Mouse (Mus musculus): Measurements from ENCODE around the gene Lamb3.

The Lamb3 gene

DNA sequence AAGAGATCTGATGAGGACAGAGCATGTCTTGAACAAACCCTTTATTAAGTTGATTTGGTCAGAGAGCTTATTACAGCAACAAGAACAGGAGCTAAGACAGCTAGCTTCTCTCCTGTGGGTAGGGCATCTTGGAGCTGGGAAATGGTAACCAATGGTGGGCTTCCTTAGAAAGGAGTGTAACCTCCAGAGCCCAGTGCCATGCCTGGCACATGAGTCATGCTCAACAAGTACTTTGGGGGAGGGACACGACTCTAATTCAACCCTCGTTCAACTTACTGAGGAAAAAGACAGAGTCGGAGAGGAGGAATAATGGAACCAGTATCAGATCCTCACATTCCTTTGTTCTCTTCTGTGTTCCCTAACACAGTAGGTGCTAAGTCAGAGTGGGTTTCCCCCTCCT lies 112.2 kb downstream of the Lamb3 start:
- no peak for DNase-seq

DNA sequence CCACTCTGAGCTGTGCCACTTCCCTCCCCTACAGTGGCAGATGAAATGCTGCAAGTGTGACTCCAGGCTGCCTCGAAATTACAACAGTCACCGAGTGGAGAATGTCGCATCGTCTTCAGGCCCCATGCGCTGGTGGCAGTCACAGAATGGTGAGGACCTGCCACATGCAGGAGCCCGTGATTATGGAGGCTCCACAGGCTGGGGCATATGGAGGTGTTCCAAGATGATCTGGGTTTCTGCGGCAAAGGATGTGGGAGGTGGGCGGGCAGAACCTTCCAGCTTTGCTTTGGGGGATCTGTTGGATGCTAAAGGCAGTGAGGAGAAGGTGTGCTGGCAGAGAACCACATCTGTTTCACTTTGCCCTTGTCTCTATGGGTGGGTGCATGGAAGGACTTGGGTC lies 112.9 kb downstream of the Lamb3 start:
- no peak for DNase-seq

DNA sequence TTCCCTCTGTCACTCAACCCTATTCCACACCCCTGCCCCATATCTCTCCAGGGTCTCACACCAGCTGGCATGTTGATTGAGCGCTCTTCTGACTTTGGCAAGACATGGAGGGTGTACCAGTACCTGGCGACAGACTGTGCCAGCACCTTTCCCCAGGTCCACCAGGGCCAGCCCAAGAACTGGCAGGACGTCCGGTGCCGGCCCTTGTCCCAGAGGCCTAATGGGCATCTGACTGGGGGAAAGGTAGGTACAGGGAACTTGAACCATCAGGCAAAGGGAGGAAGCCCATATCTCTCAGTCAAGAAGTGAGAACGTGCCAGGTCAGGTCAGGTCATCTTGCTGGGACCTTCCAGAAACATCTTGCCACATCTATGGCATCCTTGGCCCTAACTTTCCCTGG lies 116.2 kb downstream of the Lamb3 start:
- DNase-seq = no peak

DNA sequence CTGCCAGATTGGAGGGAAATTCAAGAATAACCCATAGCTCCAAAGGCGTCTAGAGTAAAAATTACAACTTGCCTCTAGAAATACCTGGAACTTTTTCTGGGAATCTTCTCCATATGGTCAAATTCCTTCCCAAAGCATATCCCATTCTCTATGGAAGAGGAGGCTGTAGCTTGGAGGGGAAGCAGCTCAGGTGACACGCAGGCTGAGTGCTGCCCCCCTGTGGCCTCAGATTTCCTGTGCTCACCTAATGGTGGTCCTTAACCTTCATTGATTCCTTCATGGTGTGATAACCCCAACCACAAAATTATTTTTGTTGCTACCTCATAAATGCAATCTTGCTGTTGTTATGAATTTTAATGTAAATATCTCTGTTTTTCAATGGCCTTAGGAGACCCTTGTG lies 116.7 kb downstream of the Lamb3 start:
- DNase-seq = peak in 1 of 2 experiments; percentile 47

DNA sequence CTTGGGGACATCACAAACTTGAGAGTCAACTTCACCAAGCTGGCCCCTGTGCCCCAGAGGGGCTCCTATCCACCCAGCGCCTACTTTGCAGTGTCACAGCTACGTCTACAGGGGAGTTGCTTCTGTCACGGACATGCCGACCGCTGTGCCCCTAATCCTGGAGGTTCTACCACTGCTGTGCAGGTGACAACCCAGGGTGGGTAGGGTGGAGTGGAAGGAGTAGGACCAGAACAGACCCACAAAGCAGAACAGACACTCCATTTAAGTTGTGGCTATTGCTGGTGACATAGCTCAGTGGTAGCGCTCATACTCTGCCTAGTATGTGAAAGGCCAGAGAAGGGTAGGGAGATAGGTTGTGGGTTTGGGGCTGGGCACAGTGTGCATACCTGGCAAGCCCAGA lies 118.4 kb downstream of the Lamb3 start:
- no peak for DNase-seq

DNA sequence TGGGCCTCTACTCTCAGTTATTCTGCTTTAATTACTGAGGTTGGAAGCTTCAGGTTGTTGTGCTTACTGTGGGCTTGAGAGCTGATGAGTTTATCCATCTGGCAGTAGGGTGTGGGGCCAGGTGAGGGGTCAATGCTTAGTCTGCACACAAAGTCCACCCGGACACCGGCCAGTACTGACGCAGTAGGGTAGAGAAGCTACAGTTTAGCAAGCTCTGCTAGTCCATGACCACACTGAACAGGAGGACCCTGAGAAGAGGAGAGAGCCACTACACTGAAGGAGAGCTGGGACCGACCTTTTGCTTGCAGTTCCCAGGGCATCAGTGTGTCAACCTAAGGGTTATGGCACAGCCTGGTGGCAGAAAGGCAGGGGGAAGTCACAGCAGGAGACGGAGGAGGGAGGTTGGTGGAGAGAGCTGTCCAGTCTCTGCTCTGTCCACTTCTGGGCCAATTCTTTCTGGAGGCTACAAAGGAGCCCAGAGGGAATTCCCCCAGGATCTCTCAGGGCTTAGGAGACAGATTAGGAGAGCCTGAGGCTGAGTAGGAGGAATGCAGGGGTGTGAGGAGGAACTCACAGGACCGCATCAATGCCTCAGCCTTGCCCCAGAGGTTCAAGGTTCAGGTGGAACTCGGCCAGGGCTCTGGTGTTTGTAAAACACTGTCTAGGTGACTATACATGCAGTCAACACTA lies 119.1 kb downstream of the Lamb3 start:
- peak in 1 of 2 experiments; percentile 26 for DNase-seq

DNA sequence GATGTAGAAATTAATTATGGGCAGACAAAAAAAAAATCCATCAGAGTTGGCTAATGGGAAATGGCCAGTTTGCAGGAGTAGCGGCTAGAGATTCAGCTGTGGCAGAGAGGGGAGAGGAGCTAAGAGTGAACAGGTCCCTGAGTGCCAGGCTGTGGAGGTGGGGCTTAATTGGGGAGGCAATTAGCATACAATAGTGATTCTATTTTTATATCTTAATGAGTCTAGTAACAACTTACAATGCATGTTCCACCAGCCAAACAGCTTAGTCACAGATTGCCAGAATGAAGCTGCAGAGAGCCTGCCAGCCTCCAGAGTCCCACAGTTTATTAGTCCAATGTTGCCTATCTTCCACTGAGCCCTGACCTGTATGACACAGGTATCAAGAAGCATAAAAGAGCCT lies 119.7 kb downstream of the Lamb3 start:
- DNase-seq = no peak

DNA sequence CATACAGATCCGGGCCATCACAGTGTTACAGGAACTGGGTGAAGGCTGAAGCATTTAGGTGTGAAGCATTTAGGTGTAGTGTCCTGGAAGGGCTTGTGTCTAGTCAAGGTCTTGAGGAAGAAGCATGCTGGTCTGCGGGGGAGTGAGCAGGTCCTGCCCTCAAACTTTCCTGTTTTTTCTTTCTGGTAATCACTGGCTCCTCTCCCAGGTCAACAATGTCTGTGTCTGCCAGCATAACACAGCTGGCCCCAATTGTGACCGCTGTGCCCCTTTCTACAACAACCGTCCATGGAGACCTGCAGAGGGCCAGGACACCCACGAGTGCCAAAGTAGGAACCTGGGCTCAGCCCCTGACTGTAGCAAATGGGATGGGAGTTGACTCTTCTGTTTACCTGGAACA lies 120.2 kb downstream of the Lamb3 start:
- no peak for DNase-seq

DNA sequence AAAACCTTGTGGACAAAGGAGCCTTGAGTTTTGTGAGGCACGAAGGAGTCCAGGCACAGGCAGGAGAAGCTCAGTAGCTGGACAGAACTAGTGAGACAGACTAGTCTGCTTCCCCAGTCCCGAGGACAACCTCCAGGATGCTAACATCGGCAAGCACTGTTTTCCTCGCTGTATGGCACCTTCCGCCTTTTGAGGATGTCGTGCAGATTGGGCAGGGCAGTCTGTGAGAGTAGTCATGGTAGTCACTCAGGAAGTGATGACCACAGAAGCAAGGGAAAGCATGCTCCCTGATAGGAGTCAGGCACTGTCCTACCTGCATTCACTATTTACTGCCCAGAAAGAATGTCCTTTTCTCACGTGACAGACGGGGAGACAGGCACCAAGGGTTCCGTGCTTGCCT lies 122.1 kb downstream of the Lamb3 start:
- no peak for DNase-seq

DNA sequence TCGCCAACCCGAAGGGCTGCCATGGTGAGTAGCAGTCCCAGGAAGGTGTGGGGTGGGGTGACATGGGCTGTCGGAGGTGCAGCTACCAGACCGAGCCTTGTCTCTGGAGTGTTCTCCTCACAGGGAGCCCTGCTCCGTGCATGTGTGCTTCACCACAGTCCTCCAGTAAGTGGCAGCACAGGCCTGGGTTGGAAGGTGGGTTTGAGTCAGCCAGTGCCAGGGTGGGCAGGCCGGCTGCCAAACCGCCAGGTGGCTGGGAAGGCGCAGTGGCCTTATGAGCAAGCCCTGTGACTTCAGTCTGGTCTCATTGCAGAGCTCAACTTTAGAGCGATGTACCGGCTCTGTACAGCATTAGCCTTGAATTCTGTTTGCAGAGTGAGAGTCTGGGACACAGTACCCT lies 122.7 kb downstream of the Lamb3 start:
- DNase-seq = peak; percentile 75 to 85

DNA sequence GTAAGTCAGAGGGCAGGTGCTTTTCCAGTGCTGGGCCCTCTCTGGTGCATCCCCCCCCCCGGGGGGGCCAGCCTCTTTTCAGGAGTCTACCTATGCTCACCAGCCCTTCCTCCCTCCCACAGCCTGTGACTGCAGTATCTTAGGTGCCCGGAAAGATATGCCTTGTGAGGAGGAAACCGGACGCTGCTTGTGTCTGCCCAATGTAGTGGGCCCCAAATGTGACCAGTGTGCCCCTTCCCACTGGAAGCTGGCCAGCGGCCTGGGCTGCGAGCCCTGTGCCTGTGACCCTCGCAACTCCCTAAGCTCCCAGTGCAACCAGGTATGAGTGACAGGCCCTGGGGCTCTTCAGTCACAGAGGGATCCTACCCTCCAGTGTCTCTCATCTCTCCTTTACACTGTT lies 123.1 kb downstream of the Lamb3 start:
- peak in 1 of 2 experiments; percentile 18 for DNase-seq

DNA sequence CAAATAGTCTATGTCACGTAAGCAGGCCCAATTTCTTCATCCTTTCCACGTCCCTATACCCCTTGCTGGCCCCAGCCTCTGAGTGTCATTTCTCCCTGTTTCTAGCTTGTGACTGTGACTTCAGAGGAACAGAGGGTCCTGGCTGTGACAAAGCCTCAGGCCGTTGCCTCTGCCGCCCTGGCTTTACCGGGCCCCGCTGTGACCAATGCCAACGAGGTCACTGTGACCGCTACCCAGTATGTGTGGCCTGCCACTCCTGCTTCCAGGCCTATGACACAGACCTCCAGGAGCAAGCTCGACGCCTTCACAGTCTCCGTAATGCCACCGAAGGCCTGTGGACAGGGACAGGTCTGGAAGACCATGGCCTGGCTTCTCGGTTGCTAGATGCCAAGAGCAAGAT lies 124.5 kb downstream of the Lamb3 start:
- peak in 1 of 2 experiments; percentile 17 for DNase-seq

DNA sequence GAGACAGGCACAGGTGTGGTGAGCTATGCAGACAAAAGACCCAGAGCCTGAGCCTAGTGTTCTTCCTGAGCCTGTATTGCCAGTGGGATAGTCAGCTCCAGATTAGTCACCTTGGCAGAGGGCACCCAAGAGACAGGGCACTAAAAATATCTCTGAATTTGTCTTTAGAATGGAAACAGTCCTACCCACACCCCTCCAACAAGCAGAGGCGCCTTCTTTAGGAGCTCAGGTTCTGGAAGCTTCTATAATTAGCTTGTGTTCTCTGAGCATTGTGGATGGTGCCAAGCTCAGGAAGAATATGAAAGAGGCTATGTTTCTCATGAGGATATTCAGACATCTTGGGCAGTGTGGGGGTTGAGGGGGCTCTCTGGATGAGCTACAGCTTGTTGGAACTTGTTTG lies 125.2 kb downstream of the Lamb3 start:
- DNase-seq = peak in 1 of 2 experiments; percentile 4

DNA sequence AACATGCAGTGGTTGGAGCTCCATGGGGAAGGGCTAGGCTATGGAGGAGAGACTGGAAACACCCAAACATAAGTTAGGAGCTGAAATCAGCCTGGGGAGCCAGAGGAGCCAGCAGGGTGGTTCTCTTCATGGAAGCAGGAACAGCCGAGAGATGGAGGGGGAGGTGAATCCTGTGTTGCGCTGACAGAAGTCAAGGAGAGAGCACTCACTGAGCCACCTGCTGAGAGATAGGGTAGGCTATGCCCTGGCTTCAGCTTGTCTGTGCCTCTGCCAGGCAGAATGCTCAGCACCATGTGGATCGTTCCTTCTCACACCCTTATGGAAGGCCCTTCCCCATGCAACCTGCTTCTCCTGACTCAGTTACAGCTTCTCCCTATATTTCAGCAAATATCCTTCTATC lies 126.3 kb downstream of the Lamb3 start:
- DNase-seq = no peak

DNA sequence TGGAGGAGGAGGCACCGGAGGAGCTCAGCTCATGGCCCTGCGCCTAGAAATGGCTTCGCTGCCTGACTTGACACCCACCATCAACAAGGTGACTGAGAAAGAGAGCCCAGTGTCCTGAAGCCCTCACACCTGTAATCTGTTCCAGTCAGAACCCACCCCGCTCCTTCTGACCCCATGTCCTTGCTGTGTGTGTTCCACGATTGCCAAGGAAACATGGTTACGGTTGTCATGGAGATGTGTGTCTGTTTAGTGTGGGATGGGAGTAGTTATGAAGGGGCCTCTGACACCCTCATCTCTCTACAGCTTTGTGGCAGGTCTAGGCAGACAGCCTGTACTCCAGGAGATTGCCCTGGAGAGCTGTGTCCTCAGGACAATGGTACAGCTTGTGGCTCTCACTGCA lies 127.0 kb downstream of the Lamb3 start:
- no peak for DNase-seq

DNA sequence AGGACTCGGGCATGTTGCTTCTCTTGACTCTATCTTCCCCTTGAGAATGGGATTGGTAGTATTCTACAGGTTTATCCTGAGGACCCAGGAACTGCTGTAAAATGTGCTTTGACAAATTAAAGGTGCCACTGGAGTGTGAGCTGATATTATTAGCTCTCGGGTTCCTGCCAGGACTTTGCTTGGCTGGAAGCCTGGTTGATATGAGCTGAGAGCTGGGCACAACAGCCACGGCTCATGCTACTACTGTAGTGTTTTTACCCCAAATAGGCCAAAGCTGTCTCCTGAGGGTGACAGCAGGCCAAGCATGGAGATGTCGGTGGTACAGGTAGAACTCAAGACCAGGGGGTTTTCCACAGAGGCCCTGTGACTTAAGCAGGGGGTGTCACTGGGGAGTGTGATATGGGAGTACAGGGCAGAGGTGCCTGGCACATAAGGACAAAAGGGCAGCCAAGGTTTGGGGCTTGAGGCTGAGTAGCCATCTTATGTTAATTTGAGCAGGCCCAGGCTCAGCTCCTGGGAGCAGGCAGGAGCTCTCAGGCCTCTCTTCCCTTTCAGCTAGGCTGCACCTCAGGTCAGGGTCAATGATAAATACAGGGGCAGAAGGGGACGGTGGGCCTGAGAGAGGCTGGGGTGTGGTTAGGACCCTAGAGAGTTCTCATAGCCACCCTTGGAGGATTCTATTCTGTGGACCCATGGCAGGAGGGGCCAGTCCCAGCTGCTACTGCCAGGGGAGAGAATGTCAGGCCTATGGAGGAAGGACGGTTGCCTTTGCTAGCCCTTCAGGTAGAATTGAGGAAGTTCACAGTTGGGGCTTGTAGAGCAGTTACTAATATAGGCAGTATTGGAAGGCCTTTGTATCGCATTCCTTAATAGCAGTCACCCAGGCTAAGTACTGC lies 128.9 kb downstream of the Lamb3 start:
- no peak for DNase-seq

DNA sequence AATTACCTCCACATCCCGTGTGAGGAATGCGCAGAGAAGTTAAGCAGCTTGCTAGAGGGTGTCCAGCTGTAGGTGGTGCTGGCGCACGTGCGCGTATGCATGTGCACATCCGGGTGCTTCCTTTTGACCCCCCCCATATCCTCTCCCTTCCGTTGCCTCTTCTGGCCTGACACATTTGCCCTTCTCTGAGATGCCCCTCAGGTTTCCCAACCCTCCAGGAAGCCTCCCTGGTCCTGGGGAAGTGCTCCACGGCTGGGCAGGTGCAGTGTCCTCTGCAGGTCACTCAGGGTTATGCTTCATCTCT lies 129.5 kb downstream of the Lamb3 start:
- DNase-seq = no peak

DNA sequence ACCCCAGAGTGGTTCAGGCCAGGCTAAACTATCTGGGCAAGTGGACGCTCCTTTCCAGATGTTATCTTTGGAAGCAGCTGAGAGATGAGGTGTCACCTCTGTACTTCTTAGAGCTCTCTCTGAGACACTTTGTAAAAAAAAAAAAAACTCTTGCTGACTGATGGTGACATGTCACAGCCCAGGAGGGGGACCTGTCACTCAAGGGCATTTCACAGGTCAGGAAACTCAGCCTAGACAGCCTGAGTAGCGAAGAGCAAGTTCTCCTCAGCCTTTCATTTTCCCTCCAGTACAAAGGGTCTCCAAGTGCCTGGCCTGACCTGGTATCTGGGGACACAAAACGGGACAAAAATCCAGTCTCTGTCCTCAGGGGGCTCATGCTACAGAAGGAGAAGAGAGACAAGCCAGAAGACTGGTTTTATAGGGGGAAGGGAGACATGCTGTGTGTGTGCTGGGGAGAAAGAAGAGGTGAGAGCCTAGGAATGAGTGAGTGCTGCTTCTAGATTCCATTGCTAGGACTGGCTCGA lies 130.3 kb downstream of the Lamb3 start:
- DNase-seq = no peak

DNA sequence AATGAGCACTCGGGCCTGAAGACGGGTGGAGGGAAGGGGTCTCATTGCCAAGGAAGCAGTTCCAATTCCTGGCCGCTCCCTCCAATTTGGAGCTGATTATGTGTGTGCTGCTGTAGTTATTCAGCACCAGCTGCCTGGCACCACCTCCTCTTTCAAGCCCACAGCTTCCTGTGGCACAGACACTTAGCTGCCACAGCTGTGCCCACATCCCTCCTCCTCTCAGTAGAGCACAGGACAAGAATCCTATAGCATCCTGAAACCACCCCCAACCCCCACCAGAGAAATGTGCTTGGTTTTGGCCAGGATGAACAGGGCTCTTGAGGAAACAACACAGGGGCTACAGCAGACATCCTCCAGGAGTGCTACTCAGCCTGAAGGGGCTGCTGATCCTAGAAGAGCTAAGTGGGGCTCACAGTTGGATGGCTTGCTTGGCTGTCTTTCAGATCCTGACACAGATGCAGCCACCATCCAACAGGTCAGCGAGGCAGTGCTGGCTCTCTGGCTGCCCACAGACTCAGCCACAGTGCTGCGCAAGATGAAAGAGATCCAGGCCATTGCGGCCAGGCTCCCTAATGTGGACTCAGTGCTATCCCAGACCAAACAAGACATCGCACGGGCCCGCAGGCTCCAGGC lies 131.0 kb downstream of the Lamb3 start:
- DNase-seq = no peak

DNA sequence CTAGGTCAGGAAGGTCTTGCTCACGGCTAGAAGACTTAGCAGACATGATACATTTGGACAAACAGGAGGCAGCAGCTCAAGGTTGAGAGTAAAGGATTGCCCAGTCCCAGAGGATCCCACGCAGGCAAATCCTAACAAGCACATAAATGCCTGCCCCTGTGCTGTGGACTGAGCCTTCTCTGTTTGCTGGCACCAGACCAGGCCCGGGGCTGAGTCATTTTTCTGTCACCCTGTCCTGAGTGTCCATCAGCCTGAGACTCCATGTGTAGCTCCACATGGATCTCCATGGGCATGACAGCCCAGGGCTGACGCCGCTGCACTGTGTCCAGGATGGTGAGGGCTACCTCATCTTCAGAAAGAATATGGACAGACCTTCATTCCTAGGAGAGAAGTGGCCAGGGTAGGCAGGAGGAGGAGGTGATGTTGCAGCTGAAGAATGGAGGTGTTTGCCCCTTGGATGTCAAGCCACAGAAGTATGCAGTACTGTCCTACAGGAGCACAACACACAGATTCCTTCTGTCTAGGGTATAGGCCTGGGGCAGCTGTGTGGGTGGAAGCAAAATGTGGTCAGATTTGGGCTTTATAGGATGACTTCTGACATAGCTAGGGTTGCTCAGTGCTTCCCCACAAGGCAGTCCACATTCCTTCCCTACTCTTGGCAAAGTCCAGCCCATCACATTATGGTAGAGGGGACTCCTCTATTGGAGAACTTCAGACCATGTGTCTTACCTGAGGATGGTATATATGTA lies 134.9 kb downstream of the Lamb3 start:
- peak in 1 of 2 experiments; percentile 43 for DNase-seq

DNA sequence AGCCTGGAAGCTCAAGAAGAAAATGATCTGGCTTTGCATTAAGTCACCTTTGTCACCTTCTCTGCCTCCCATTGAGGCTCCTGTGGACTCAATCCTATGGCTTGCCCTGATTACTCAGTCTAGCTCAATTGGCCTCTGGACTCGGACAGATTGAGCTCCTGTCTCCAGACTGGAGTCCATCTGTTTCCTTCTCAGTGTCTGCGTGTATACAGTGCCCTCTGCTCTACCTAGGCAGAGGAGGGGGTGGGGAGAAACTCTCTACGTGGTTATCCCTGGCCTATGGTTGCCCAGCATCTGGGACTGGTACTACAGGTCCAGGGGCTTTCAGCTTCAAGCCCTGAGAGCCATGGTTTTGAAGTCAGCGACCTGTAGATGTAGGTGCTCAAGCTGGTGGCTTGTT lies 136.4 kb downstream of the Lamb3 start:
- DNase-seq = no peak

DNA sequence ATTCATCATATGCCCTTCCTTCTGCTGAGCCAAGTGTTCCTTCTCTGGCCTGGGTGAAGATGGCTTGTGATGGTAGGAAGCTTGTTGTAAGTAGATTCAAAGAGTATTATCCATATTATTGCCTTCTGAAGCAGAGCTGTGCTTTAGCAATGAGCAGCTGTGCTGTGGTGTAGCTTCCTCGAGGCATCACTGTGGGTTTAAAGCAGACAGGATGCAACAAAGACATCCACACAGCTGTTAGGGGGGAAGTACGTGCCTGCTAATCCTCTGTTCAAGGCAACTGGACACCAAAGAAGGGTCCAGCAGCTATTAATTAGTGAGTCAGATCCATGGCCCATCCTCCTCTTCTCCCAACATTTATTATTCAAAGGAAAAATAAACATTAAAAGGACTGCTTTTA lies 137.5 kb downstream of the Lamb3 start:
- DNase-seq = no peak

DNA sequence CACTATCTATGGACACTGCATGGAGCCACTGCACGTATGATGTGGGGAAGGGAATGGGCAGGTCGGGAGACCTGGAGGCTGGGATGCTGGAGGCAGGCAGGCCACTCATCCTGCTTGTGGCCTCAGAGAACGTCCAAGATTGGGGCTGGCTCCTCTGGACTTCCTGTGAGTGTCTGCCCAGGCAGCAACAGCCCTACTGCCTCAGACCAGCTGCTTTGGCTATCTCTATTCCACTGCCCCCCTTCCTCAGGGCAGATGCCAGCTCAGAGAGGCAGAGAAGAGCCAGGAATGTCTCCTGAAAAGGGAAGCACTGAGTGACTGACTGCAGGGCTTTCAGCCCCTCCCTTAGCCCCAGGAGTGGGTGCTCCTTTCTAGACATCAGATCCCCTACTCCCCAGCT lies 139.4 kb downstream of the Lamb3 start:
- DNase-seq = no peak
